Mouse (Mus musculus): ENCODE data around the gene Rps6kb2.

DNA sequence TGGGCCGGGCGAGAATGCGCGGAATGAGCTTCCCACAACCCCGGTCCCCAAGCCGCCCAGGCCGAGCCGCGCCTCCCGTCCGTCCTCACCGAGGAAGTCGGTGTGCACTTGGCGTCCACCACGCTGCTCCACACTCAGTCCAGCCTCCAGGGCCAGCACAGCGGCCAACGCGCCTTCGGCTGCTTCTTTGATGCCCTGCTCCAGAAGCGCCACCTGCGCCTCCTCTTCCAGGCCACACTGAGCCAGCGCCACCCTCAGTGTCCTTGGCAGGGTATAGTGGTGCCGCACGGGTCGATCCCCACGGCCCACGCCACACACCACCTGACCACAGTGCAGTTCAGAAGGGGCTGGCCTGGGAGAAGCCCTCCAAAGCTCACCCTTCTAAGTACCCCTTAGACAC, 6.7 kb upstream of the Rps6kb2 start:
- TF ChIP-seq CTCF (IDR thresholded peaks at IDR 0.05; ENCODE audit: extremely low read depth, insufficient read depth, low read length) (no peak), POLR2A (IDR thresholded peaks at IDR 0.05; ENCODE audit: extremely low read depth, insufficient read depth, low read length) (no peak)
